Mouse (Mus musculus) frontal cortex, adult 2 months (tissue): ENCODE results near the gene BC055324. TPM values are rescaled to one million over a fixed set of nuclear protein-coding genes. Genes with fewer than 3 reads are reported as not detected.

ENCODE experiments used
- polyA plus RNA-seq: library from polyadenylated mRNA; depleted of rRNA; stranded (reverse); fragments of >200 nt; gene quantifications from 2 replicates; pipeline ENCODE4 v1.2.3, GENCODE M21; 2012; rRNA removed

The BC055324 gene
- polyA plus RNA-seq, 1 experiment: 0.98 TPM

Other genes starting within 250 kb of the BC055324 start
- 104 and 115 TPM in 2 replicates for gene Kifap3, start 215.2 kb downstream of the BC055324 start, polyA plus RNA-seq
- gene Scyl3, start 65.7 kb downstream of the BC055324 start, polyA plus RNA-seq: 18.7 and 24.0 TPM in 2 replicates
- 3.4 and 4.4 TPM in 2 replicates for gene Mettl18, start 93 bp upstream of the BC055324 start, polyA plus RNA-seq
- 0.02 TPM in 1 of 2 replicates, not detected in the other for gene Sele, start 53.4 kb upstream of the BC055324 start, polyA plus RNA-seq
- 0.11 and 0.24 TPM in 2 replicates for gene Sell, start 67.2 kb upstream of the BC055324 start, polyA plus RNA-seq
- 0.06 TPM in 1 of 2 replicates, not detected in the other for gene Selp, start 120.5 kb upstream of the BC055324 start, polyA plus RNA-seq
- gene F5, start 157.0 kb upstream of the BC055324 start, polyA plus RNA-seq: 0.27 and 0.46 TPM in 2 replicates